Mouse (Mus musculus) right cerebral cortex, adult 18-20 months (tissue): ENCODE results near the gene Clec11a.

ENCODE experiments used
- DNase-seq: peaks from one replicate; pipeline ENCODE4 v3.0.0; 2022; ENCODE audit warnings: mixed read lengths

Gene Clec11a

GRCm38 (mm10) chr7:44306516-44307240 lies at the start of gene Clec11a:
Gene Clec11a (minus strand): TSS chr7:44306902.
- DNase-seq = no peak

- no peak for DNase-seq
These were observed 48.7 kb upstream of the Clec11a start for GRCm38 (mm10) chr7:44355411-44355810.

GRCm38 (mm10) chr7:44353601-44354340 lies 47.1 kb upstream of the Clec11a start:
- DNase-seq = no peak

GRCm38 (mm10) chr7:44352750-44353600 lies 46.3 kb upstream of the Clec11a start:
- no peak for DNase-seq

DNA sequence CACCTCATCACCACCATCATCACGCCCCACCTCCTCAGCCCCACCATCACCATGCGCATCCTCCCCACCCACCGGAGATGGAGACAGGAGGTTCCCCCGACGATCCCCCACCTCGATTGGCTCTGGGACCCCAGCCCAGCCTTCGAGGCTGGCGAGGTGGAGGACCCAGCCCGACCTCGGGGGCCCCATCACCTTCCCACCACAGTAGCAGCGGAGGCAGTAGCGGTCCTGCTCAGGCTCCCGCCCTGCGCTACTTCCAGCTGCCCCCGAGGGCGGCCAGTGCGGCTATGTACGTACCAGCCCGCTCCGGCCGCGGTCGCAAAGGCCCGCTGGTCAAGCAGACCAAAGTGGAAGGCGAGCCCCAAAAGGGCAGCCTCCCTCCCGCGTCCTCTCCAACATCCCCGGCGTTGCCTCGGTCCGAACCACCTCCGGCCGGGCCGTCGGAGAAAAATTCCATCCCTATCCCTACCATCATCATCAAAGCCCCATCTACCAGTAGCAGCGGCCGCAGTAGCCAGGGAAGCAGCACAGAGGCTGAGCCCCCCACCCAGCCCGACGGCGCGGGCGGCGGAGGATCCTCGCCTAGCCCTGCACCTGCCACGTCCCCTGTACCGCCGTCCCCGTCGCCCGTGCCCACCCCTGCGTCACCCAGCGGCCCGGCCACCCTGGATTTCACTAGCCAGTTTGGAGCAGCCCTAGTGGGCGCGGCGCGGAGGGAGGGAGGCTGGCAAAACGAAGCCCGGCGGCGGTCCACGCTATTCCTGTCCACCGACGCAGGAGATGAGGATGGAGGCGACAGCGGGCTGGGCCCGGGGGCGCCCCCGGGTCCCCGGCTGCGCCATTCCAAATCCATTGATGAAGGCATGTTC lies 45.4 kb upstream of the Clec11a start:
- no peak for DNase-seq

DNA sequence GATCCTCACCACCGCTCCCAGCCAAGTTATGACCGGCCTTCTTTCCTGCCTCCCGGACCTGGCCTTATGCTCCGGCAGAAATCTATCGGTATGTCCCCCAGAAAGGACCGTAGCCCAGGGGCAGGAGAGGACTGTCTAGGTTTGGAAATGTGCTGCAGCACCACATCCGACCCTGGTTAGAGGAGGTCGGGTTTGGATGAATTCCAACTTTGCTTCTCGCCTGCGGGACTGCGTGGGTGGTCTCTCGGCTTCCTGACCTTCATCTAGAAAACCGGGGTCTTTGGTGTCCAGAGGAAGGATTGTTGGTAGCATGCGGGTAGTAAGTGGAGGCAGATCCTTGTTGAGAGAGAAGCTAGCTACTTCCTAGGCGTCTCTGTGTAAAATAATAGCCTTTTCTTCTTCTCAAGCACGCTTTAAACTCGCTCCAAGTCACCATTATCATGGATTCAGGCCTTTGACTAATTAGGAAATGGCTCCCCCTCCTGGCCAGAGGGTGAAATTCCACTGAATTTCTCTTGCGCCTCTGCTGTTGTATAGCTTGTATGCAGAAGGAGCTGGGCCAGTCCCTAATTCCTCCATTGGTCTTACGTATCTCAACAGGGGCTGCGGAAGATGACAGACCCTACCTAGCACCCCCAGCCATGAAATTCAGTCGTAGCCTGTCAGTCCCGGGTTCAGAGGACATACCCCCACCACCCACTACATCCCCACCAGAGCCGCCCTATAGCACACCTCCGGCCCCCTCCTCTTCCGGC lies 44.4 kb upstream of the Clec11a start:
- DNase-seq = peak; percentile 87

GRCm38 (mm10) chr7:44349043-44349442 lies 42.3 kb upstream of the Clec11a start:
- no peak for DNase-seq

- no peak for DNase-seq
These were observed 37.9 kb upstream of the Clec11a start for GRCm38 (mm10) chr7:44344622-44345021.

DNA sequence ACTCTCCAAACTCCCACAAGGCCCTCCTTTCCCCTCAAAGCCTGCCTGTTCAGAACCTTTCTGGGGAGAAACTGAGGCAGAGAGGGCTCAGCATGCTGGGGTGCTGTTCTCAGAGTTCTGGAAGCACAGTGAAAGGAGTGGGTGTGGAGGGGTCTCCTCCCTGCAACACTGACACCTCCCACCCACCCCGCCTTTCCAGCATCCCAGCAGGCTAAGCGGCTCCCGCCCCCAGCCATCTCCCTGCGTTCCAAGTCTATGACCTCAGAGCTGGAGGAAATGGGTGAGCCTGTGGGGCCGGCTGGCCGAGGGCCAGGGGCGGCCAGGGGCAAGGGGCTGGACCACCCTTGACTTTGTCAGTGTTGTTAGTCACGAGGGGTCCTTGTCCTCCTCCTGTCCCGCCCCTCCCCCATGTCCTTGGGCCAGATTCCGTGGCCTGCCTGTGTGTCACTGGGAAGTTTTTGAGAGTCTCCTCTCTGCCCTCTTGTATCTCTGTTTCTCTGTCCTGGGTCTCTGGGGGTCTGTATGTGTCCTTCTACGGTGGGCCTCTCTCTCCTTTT lies 36.8 kb upstream of the Clec11a start:
- DNase-seq = no peak

- peak; percentile 69 for DNase-seq
These were observed 35.0 kb upstream of the Clec11a start for GRCm38 (mm10) chr7:44341714-44342113.

DNA sequence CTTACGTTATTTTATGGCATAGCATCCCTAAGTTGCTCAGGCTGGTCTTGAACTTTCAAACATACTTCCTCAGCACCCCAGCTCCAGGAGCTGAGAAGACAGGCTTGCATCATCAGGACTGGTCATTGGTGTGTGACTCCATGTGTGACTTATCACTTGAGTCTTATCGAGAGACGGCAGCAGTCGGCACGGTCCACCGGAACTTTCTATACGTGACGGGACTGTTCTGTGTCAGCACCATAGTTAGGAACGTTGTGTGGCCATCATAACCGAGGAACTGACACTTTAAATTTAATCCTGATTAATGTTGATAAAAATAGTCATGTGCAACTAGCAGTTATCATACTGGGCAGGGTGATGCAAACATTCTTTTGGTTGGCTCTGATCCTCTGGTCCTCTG lies 34.4 kb upstream of the Clec11a start:
- no peak for DNase-seq

DNA sequence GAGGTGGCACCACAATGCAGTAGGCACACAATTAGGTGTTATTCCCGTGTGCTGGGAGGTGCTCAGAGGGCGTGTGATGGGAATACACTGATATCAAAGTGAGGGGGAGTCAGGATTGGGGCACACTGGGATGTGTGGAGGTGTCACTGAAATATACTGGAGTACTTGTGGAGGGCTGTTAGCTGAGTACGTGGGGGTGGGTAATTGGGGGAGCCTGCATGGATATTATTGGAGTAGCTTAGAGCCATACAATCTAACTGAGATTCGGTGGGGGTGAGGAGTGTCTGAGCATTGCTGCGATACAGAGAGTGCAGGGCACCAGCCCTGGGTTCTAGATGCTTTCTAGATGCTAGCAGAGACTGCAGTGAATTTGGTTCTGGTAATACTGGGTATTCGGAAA lies 33.5 kb upstream of the Clec11a start:
- peak; percentile 55 for DNase-seq

- DNase-seq = peak; percentile 66
These were observed 30.6 kb upstream of the Clec11a start for GRCm38 (mm10) chr7:44337121-44337849.

GRCm38 (mm10) chr7:44336046-44337021 lies 29.6 kb upstream of the Clec11a start:
- DNase-seq = peak; percentile 76

GRCm38 (mm10) chr7:44335031-44335878 lies 28.6 kb upstream of the Clec11a start:
- DNase-seq = peak; percentile 70

DNA sequence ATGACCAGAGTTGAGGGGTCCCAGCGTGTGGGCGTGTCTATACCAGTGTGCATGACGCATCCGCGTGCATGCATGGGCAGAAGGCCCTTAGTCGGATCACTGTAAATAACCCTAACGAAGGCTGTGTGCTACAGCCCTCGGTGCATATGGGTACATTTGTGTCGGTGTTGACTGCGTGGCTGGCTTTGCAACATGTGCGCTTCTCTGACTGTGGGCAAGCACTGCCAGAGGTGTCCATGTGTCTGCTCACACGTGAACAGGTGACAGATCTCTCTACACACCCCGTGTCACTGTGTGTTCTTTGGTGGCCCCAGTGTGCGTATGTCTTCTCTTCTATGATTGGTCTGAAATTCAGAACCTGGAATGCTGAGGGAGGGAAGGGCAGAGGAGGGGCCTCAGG lies 27.4 kb upstream of the Clec11a start:
- no peak for DNase-seq

GRCm38 (mm10) chr7:44332336-44332735 lies 25.6 kb upstream of the Clec11a start:
- DNase-seq = no peak

GRCm38 (mm10) chr7:44326614-44327013 lies 19.9 kb upstream of the Clec11a start:
- no peak for DNase-seq
